Mouse (Mus musculus): Measurements from ENCODE around the gene Gm21885. TPM values are rescaled to one million over a fixed set of nuclear protein-coding genes. Genes with fewer than 3 reads are reported as not detected.
A peak's percentile ranks its signal among the peaks of the same experiment; 100 is the strongest.

The Gm21885 gene
- total RNA-seq, 2 experiments from 2014 or later: not detected

GRCm38 (mm10) chr11:94269906-94270305 lies 11.8 kb upstream of the Gm21885 start:
- no peak for DNase-seq

GRCm38 (mm10) chr11:94271015-94271414 lies 10.7 kb upstream of the Gm21885 start:
- no peak for DNase-seq

- DNase-seq: no peak
Measured at GRCm38 (mm10) chr11:94272960-94273927, 8.4 kb upstream of the Gm21885 start.

- no peak for DNase-seq
Measured at GRCm38 (mm10) chr11:94274206-94274867, 7.3 kb upstream of the Gm21885 start.

- DNase-seq: no peak
Measured at GRCm38 (mm10) chr11:94275226-94275625, 6.4 kb upstream of the Gm21885 start.

GRCm38 (mm10) chr11:94275686-94276085 lies 6.0 kb upstream of the Gm21885 start:
- no peak for DNase-seq

GRCm38 (mm10) chr11:94276869-94277337 lies 4.8 kb upstream of the Gm21885 start:
- DNase-seq: peak; percentile 82

- no peak for DNase-seq
Measured at GRCm38 (mm10) chr11:94282291-94282690, 618 bp downstream of the Gm21885 start.

GRCm38 (mm10) chr11:94283536-94284099 lies 1.9 kb downstream of the Gm21885 start:
- DNase-seq: no peak

GRCm38 (mm10) chr11:94285886-94286574 lies 4.4 kb downstream of the Gm21885 start:
- DNase-seq: no peak

GRCm38 (mm10) chr11:94287105-94287504 lies 5.4 kb downstream of the Gm21885 start:
- no peak for DNase-seq

- no peak for DNase-seq
Measured at GRCm38 (mm10) chr11:94290062-94290740, 8.5 kb downstream of the Gm21885 start.

- no peak for DNase-seq
Measured at GRCm38 (mm10) chr11:94294996-94295845, 13.5 kb downstream of the Gm21885 start.

- DNase-seq: no peak
Measured at GRCm38 (mm10) chr11:94312733-94313132, 31.1 kb downstream of the Gm21885 start.

- no peak for DNase-seq
Measured at GRCm38 (mm10) chr11:94314098-94314652, 32.5 kb downstream of the Gm21885 start.

GRCm38 (mm10) chr11:94315308-94315707 lies 33.6 kb downstream of the Gm21885 start:
- DNase-seq: no peak

- DNase-seq: no peak
Measured at GRCm38 (mm10) chr11:94316528-94316927, 34.9 kb downstream of the Gm21885 start.

GRCm38 (mm10) chr11:94317014-94317413 lies 35.3 kb downstream of the Gm21885 start:
- DNase-seq: no peak

- no peak for DNase-seq
Measured at GRCm38 (mm10) chr11:94317515-94317914, 35.8 kb downstream of the Gm21885 start.

- no peak for DNase-seq
Measured at GRCm38 (mm10) chr11:94318056-94318455, 36.4 kb downstream of the Gm21885 start.
